Mouse (Mus musculus): ENCODE measurements around the gene Fgf7. TPM values are rescaled to one million over a fixed set of nuclear protein-coding genes. Genes with fewer than 3 reads are reported as not detected.

Fgf7 gene
- polyA plus RNA-seq, 1 experiment from 2014 or later: 0.53 TPM

- no peak for ATAC-seq
- WGBS: 56% methylated on average over 6 of the region's 6 CpGs
- H3K4me3 ChIP-seq (ENCODE audit: low read depth, low read length): no peak overlapping the region
- no peak for DNase-seq (ENCODE audit: low spot score)
- H3K36me3 ChIP-seq (ENCODE audit: control insufficient read depth, insufficient read depth, low read length): no peaks in the 10 kb centered on the region
- no peaks in the 10 kb centered on the region for H3K9me3 ChIP-seq (replicated peaks; ENCODE audit: control insufficient read depth, low read length)
- H3K27ac ChIP-seq (ENCODE audit: low read depth, low read length): no peak overlapping the region
- H3K4me2 ChIP-seq (ENCODE audit: low read length): no peak overlapping the region
- H3K4me1 ChIP-seq (ENCODE audit: control insufficient read depth, insufficient read depth, low read length): no peaks in the 10 kb centered on the region
- no peaks in the 10 kb centered on the region for H3K27me3 ChIP-seq (replicated peaks; ENCODE audit: control insufficient read depth, insufficient read depth, low read length)
- H3K9ac ChIP-seq (ENCODE audit: low read length): no peak overlapping the region
Observed at GRCm38 (mm10) chr2:126052749-126053557, 18.5 kb downstream of the Fgf7 start.

- WGBS: 77% methylated on average over 5 of the region's 5 CpGs
- ATAC-seq (no peak), DNase-seq (ENCODE audit: low spot score) (no peak)
- Histone ChIP-seq H3K9me3 (replicated peaks; ENCODE audit: control insufficient read depth, low read length) (no peaks in the 10 kb centered on the region), H3K36me3 (ENCODE audit: control insufficient read depth, insufficient read depth, low read length) (no peaks in the 10 kb centered on the region), H3K4me1 (ENCODE audit: control insufficient read depth, insufficient read depth, low read length) (no peaks in the 10 kb centered on the region), H3K27me3 (replicated peaks; ENCODE audit: control insufficient read depth, insufficient read depth, low read length) (no peaks in the 10 kb centered on the region), H3K27ac (ENCODE audit: low read depth, low read length) (no peak overlapping the region), H3K9ac (ENCODE audit: low read length) (no peak overlapping the region), H3K4me2 (ENCODE audit: low read length) (no peak overlapping the region), H3K4me3 (ENCODE audit: low read depth, low read length) (no peak overlapping the region)
Observed at GRCm38 (mm10) chr2:126053657-126054056, 19.2 kb downstream of the Fgf7 start.

- ATAC-seq: peak; percentile 83
- no peaks in the 10 kb centered on the region for H3K36me3 ChIP-seq (ENCODE audit: control insufficient read depth, insufficient read depth, low read length)
- no peak overlapping the region for H3K4me3 ChIP-seq (ENCODE audit: low read depth, low read length)
- no peak overlapping the region for H3K27ac ChIP-seq (ENCODE audit: low read depth, low read length)
- H3K4me2 ChIP-seq (ENCODE audit: low read length): 0 out of 2 replicates have a peak overlapping the region, but pooled peaks have one; percentile 28
- DNase-seq (ENCODE audit: low spot score): peak; percentile 17
- no peaks in the 10 kb centered on the region for H3K9me3 ChIP-seq (replicated peaks; ENCODE audit: control insufficient read depth, low read length)
- no peak overlapping the region for H3K9ac ChIP-seq (ENCODE audit: low read length)
- WGBS: 20% methylated on average over 4 of the region's 4 CpGs
- H3K4me1 ChIP-seq (ENCODE audit: control insufficient read depth, insufficient read depth, low read length): 0 out of 2 replicates have a peak, but pooled peaks cover 3% of the 10 kb centered on the region
- no peaks in the 10 kb centered on the region for H3K27me3 ChIP-seq (replicated peaks; ENCODE audit: control insufficient read depth, insufficient read depth, low read length)
Observed at GRCm38 (mm10) chr2:126060595-126060994, 26.1 kb downstream of the Fgf7 start.

- 0 out of 2 replicates have a peak, but pooled peaks cover 3% of the 10 kb centered on the region for H3K4me1 ChIP-seq (ENCODE audit: control insufficient read depth, insufficient read depth, low read length)
- ATAC-seq (peak; percentile 88), DNase-seq (ENCODE audit: low spot score) (peak; percentile 72)
- 36% methylated on average over 17 of the region's 17 CpGs for WGBS
- H3K27me3 ChIP-seq (replicated peaks; ENCODE audit: control insufficient read depth, insufficient read depth, low read length): no peaks in the 10 kb centered on the region
- no peak overlapping the region for H3K9ac ChIP-seq (ENCODE audit: low read length)
- no peak overlapping the region for H3K4me3 ChIP-seq (ENCODE audit: low read depth, low read length)
- H3K4me2 ChIP-seq (ENCODE audit: low read length): peak overlapping the region; percentile 28; the same call in 1 of the 2 replicates
- H3K9me3 ChIP-seq (replicated peaks; ENCODE audit: control insufficient read depth, low read length): no peaks in the 10 kb centered on the region
- H3K27ac ChIP-seq (ENCODE audit: low read depth, low read length): 0 out of 2 replicates have a peak overlapping the region, but pooled peaks have one; percentile 27
- no peaks in the 10 kb centered on the region for H3K36me3 ChIP-seq (ENCODE audit: control insufficient read depth, insufficient read depth, low read length)
Observed at GRCm38 (mm10) chr2:126061037-126061773, 26.7 kb downstream of the Fgf7 start.

GRCm38 (mm10) chr2:126062876-126063275 lies 28.4 kb downstream of the Fgf7 start:
- Histone ChIP-seq H3K4me2 (ENCODE audit: low read length) (no peak overlapping the region), H3K27ac (ENCODE audit: low read depth, low read length) (no peak overlapping the region), H3K9ac (ENCODE audit: low read length) (no peak overlapping the region), H3K27me3 (replicated peaks; ENCODE audit: control insufficient read depth, insufficient read depth, low read length) (no peaks in the 10 kb centered on the region), H3K4me1 (ENCODE audit: control insufficient read depth, insufficient read depth, low read length) (0 out of 2 replicates have a peak, but pooled peaks cover 3% of the 10 kb centered on the region), H3K9me3 (replicated peaks; ENCODE audit: control insufficient read depth, low read length) (no peaks in the 10 kb centered on the region), H3K36me3 (ENCODE audit: control insufficient read depth, insufficient read depth, low read length) (no peaks in the 10 kb centered on the region), H3K4me3 (ENCODE audit: low read depth, low read length) (no peak overlapping the region)
- WGBS: 80% methylated on average over 7 of the region's 7 CpGs
- ATAC-seq (no peak), DNase-seq (ENCODE audit: low spot score) (no peak)

GRCm38 (mm10) chr2:126064814-126065213 lies 30.4 kb downstream of the Fgf7 start:
- Histone ChIP-seq H3K4me2 (ENCODE audit: low read length) (no peak overlapping the region), H3K36me3 (ENCODE audit: control insufficient read depth, insufficient read depth, low read length) (no peaks in the 10 kb centered on the region), H3K9ac (ENCODE audit: low read length) (no peak overlapping the region), H3K27ac (ENCODE audit: low read depth, low read length) (no peak overlapping the region), H3K4me1 (ENCODE audit: control insufficient read depth, insufficient read depth, low read length) (0 out of 2 replicates have a peak, but pooled peaks cover 3% of the 10 kb centered on the region), H3K9me3 (replicated peaks; ENCODE audit: control insufficient read depth, low read length) (no peaks in the 10 kb centered on the region), H3K4me3 (ENCODE audit: low read depth, low read length) (no peak overlapping the region), H3K27me3 (replicated peaks; ENCODE audit: control insufficient read depth, insufficient read depth, low read length) (no peaks in the 10 kb centered on the region)
- WGBS: 52% methylated on average over 2 of the region's 2 CpGs
- DNase-seq (ENCODE audit: low spot score): no peak
- ATAC-seq: no peak

- DNase-seq (ENCODE audit: low spot score) (no peak), ATAC-seq (no peak)
- Histone ChIP-seq H3K9me3 (replicated peaks; ENCODE audit: control insufficient read depth, low read length) (no peaks in the 10 kb centered on the region), H3K27ac (ENCODE audit: low read depth, low read length) (no peak overlapping the region), H3K27me3 (replicated peaks; ENCODE audit: control insufficient read depth, insufficient read depth, low read length) (no peaks in the 10 kb centered on the region), H3K4me2 (ENCODE audit: low read length) (no peak overlapping the region), H3K36me3 (ENCODE audit: control insufficient read depth, insufficient read depth, low read length) (no peaks in the 10 kb centered on the region), H3K4me1 (ENCODE audit: control insufficient read depth, insufficient read depth, low read length) (0 out of 2 replicates have a peak, but pooled peaks cover 3% of the 10 kb centered on the region), H3K9ac (ENCODE audit: low read length) (no peak overlapping the region), H3K4me3 (ENCODE audit: low read depth, low read length) (no peak overlapping the region)
- WGBS: 89% methylated on average over 3 of the region's 3 CpGs
Observed at GRCm38 (mm10) chr2:126065303-126065856, 30.9 kb downstream of the Fgf7 start.

- DNase-seq (ENCODE audit: low spot score): no peak
- Histone ChIP-seq H3K4me3 (ENCODE audit: low read depth, low read length) (no peak overlapping the region), H3K36me3 (ENCODE audit: control insufficient read depth, insufficient read depth, low read length) (no peaks in the 10 kb centered on the region), H3K9ac (ENCODE audit: low read length) (no peak overlapping the region), H3K4me1 (ENCODE audit: control insufficient read depth, insufficient read depth, low read length) (no peaks in the 10 kb centered on the region), H3K4me2 (ENCODE audit: low read length) (no peak overlapping the region), H3K27me3 (replicated peaks; ENCODE audit: control insufficient read depth, insufficient read depth, low read length) (no peaks in the 10 kb centered on the region), H3K27ac (ENCODE audit: low read depth, low read length) (no peak overlapping the region), H3K9me3 (replicated peaks; ENCODE audit: control insufficient read depth, low read length) (no peaks in the 10 kb centered on the region)
- no peak for ATAC-seq
- 81% methylated on average over 1 of the region's 1 CpGs for whole genome bisulfite sequencing
Observed at GRCm38 (mm10) chr2:126069740-126070139, 35.3 kb downstream of the Fgf7 start.

All from forebrain, embryonic 14.5 days (tissue).